Mouse (Mus musculus): ENCODE data around the gene Sfrp2. TPM values are rescaled to one million over a fixed set of nuclear protein-coding genes. Genes with fewer than 3 reads are reported as not detected.

Sfrp2 gene
- polyA plus RNA-seq (2017; shearing (Covaris generic)) = 2.8 TPM

GRCm38 (mm10) chr3:83765871-83766725 is at the start of gene Sfrp2:
Gene Sfrp2 (plus strand): TSS chr3:83766321.

Other genes with a start within 250 kb of the Sfrp2 start
- 6.8 TPM for gene Tlr2, start 75.4 kb downstream of the Sfrp2 start, polyA plus RNA-seq (2017; shearing (Covaris generic))